Mouse (Mus musculus) embryonic fibroblast, embryonic 13.5 days (primary cell): ENCODE measurements around the gene Pde4dip. TPM values are rescaled to one million over a fixed set of nuclear protein-coding genes. Genes with fewer than 3 reads are reported as not detected.

Experiments used
- H3K27ac ChIP-seq: 2 replicates; pipeline ENCODE4 v1.5.1; 2012; ENCODE audit warnings: low read length, control low read depth, inconsistent platforms; ENCODE audit not compliant: insufficient read depth
- H3K4me1 ChIP-seq: 2 replicates; pipeline ENCODE4 v1.6.1; 2011; ENCODE audit warnings: low read length; ENCODE audit not compliant: control insufficient read depth, insufficient read depth
- H3K4me3 ChIP-seq: 2 replicates; pipeline ENCODE4 v1.5.1; 2011; ENCODE audit warnings: mild to moderate bottlenecking, control low read depth, low read length; ENCODE audit not compliant: insufficient read depth
- CTCF ChIP-seq: IDR thresholded peaks from 2 replicates; pipeline ENCODE4 v1.5.1; 2011; ENCODE audit warnings: mild to moderate bottlenecking, control low read depth, low read length, moderate library complexity, borderline replicate concordance; ENCODE audit not compliant: insufficient read depth
- POLR2A ChIP-seq: IDR thresholded peaks from 2 replicates; pipeline ENCODE4 v1.6.1; 2011; ENCODE audit warnings: low read depth, mild to moderate bottlenecking, control low read depth, low read length, moderate library complexity
- polyA plus RNA-seq: library from polyadenylated mRNA; stranded (reverse); fragments of >200 nt; gene quantifications from 2 replicates; pipeline ENCODE4 v1.2.4, GENCODE M21; 2011; ENCODE audit warnings: low read depth; ENCODE audit not compliant: missing spikeins, insufficient read length

The Pde4dip gene
- 43.1 and 56.1 TPM in 2 replicates for polyA plus RNA-seq

- H3K4me1 ChIP-seq, result no peaks in the 10 kb centered on the region; the same call in 1 of the 2 replicates
- TF ChIP-seq CTCF (no peak), POLR2A (no peak)
- H3K27ac ChIP-seq, result no peak within 1 kb of the TSS
- H3K4me3 ChIP-seq, result peak within 1 kb of the TSS; percentile 33
Observed at GRCm38 (mm10) chr3:97888168-97888901, at the start of gene Pde4dip. Gene Pde4dip (minus strand): TSS chr3:97888707.

GRCm38 (mm10) chr3:97937945-97938266 is 49.4 kb upstream of the Pde4dip start:
- TF ChIP-seq POLR2A (no peak), CTCF (no peak)
- Histone ChIP-seq H3K27ac (no peak overlapping the region), H3K4me3 (no peak overlapping the region), H3K4me1 (peaks cover 38% of the 10 kb centered on the region)

GRCm38 (mm10) chr3:97937068-97937944 is 48.8 kb upstream of the Pde4dip start:
- no peak for TF ChIP-seq POLR2A
- TF ChIP-seq CTCF, result no peak
- Histone ChIP-seq H3K4me3 (no peak overlapping the region), H3K27ac (no peak overlapping the region), H3K4me1 (peaks cover 40% of the 10 kb centered on the region)

GRCm38 (mm10) chr3:97934331-97935300 is 46.1 kb upstream of the Pde4dip start:
- Histone ChIP-seq H3K4me3 (no peak overlapping the region), H3K4me1 (peaks cover 31% of the 10 kb centered on the region), H3K27ac (no peak overlapping the region)
- TF ChIP-seq POLR2A (no peak), CTCF (no peak)

GRCm38 (mm10) chr3:97933811-97934210 is 45.3 kb upstream of the Pde4dip start:
- H3K4me3 ChIP-seq, result no peak overlapping the region
- TF ChIP-seq POLR2A, result no peak
- TF ChIP-seq CTCF, result no peak
- peaks cover 25% of the 10 kb centered on the region for H3K4me1 ChIP-seq
- no peak overlapping the region for H3K27ac ChIP-seq

GRCm38 (mm10) chr3:97933251-97933650 is 44.7 kb upstream of the Pde4dip start:
- Histone ChIP-seq H3K27ac (no peak overlapping the region), H3K4me1 (peaks cover 25% of the 10 kb centered on the region), H3K4me3 (no peak overlapping the region)
- TF ChIP-seq CTCF, result no peak
- TF ChIP-seq POLR2A, result no peak

- Histone ChIP-seq H3K4me1 (peaks cover 25% of the 10 kb centered on the region), H3K4me3 (no peak overlapping the region), H3K27ac (no peak overlapping the region)
- TF ChIP-seq POLR2A (no peak), CTCF (no peak)
Observed at GRCm38 (mm10) chr3:97932771-97933170, 44.3 kb upstream of the Pde4dip start.

GRCm38 (mm10) chr3:97932131-97932530 is 43.6 kb upstream of the Pde4dip start:
- TF ChIP-seq CTCF (no peak), POLR2A (no peak)
- Histone ChIP-seq H3K4me3 (no peak overlapping the region), H3K4me1 (peaks cover 21% of the 10 kb centered on the region), H3K27ac (no peak overlapping the region)

GRCm38 (mm10) chr3:97931310-97931885 is 42.9 kb upstream of the Pde4dip start:
- Histone ChIP-seq H3K4me1 (peaks cover 18% of the 10 kb centered on the region), H3K4me3 (no peak overlapping the region), H3K27ac (no peak overlapping the region)
- TF ChIP-seq CTCF (no peak), POLR2A (no peak)
